Mouse (Mus musculus): ENCODE data around the gene Phf23.
A peak's percentile ranks its signal among the peaks of the same experiment; 100 is the strongest.
"Not testable (repeated sequence)": the region's sequence is repeated elsewhere in the genome, so short reads cannot be mapped to it uniquely, and the experiment has no call there.

The Phf23 gene

DNA sequence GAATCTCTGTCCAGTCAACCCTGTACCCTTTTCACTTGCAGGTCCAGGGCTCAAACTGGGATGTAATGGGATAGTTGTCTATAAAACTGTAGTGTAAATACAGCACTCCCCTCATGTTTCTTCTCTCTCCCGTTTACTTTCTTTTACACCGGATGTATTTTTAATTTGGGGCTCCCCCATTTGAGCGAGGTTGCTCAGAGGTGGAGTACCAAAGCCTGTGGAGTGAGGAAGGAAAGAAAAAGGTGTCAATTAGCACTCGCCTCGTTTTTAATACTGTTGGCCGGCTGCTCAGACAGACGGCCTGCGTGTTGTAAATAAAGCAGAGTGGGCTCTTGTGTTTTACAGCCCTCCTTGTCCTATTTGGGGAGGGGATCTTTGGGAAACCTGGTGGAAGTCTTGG, 4.1 kb downstream of the Phf23 start:
- DNase-seq (ENCODE audit: low read depth, low spot score), result no peak

DNA sequence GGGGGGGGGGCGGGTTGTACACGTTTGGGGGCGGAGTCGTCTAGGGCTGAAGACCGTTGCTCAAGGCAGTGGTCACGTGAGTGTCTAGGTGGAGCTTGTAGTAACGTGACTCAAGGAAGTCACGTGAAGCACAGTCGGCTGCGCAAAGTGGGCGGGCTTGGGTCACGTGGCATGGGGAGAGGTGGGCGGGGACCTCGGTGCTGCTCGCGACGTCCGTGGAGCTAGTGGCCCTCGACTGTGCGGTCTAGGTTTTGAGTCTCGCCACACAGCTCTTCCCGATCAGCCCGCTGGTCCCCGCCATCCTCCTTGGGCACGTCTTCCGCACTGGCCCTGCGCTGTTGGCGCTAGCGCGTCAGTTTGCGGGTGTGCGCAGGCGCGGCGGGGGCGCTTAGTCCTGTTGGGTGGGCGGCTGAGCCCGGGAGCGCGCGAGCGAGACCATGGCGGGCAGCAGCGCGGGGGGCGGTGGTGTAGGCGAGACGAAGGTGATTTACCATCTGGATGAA, 4.9 kb downstream of the Phf23 start, which contains the start of gene Dvl2:
Gene Dvl2 (plus strand): TSS at position 200 of the 503 bp plus-strand sequence.
- DNase-seq (ENCODE audit: low read depth, low spot score), result peak; percentile 81

DNA sequence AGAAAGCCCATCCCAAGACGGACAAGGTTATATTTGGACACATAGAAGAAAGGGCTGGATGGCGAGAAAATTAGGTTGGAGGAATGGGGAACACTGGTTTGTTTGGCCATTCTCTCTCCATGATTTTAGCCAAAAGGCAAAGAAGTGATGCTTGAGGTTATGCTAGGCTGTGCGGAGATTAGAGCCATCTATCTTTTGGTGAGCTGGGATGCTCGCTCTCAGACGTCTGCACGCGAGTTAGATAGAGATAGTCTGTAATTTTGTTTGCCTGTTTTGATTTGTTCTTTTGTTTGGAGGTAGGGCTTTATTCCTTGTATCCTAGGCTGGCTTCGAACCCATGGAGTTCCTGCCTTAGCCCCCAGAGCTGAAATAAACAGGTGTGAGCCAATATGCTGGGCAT, 5.6 kb downstream of the Phf23 start:
- no peak for DNase-seq (ENCODE audit: low read depth, low spot score)

DNA sequence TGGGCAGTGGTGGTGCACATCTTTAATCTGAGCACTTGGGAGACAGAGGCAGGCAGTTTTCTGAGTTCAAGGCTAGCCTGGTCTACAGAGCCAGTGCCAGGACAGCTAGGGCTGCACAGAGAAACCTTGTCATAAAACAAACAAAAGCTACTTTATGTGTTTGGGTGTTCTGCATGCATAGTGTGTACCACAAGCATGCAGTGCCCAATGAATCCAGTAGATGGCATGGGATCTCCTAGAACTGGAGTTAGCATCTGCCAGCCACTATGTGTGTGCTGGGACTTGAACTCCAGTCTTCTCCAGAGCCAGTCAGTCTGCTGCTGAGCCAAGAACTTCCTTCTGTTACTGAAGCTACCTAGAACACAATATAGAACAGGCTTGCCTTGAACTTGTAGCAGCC, 6.3 kb downstream of the Phf23 start:
- no peak for DNase-seq (ENCODE audit: low read depth, low spot score)

DNA sequence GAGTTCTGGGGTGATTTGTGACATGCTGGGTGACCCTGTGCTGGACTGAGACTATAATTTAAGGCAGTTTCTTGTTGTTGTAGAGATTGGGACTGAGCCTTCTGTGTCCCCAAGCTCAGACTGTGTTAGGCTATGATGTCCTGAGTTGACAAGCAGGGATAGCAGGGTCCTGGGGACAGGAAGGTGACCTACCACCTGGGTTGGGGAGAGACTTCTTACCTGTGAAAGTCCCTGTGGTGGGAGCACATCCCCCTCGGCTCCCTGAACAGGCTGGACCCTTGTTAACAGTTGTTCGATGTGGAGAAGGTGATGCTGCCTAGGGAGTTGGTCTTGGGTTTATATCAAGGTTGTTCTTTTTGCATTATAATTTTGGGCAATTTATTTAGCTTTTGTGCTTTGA, 6.9 kb downstream of the Phf23 start:
- DNase-seq (ENCODE audit: low read depth, low spot score), result no peak

DNA sequence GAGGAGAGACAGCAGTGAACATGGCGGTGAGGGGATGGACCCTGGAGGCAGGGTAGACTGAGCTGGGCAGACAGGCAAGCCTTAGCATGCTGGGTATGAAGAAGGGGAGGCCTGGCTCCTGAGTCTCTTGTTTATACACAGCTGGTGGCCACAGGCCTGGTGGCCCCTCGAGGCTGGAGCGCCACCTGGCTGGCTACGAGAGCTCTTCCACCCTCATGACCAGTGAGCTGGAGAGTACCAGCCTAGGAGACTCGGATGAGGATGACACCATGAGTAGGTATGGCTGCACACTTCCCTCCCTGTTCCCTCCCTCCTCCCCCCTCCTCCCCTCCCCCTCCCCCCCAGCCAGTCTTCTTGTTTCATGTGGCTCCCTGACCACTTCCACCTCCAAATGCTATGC, 9.9 kb downstream of the Phf23 start:
- no peak for DNase-seq (ENCODE audit: low read depth, low spot score)

DNA sequence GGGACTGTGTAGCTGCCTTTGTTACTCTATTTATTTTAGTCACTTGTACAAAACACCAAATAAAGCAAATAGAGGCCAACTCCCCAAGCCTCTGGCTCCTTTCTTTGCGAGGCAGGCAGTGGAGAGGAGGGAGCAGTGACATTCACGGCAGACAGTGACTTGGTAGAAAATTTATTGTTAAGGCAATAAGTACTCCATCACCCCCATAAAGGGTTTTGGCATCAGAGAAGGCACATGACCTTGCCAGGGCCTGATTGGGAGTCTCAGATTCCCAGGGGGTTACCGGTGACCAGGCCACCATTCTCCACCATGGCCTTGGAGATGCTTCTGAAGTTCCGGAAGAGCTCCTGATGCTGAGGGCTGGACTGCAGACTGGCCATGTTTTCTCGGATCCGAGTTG, 14.5 kb downstream of the Phf23 start:
- no peak for DNase-seq (ENCODE audit: low read depth, low spot score)

DNA sequence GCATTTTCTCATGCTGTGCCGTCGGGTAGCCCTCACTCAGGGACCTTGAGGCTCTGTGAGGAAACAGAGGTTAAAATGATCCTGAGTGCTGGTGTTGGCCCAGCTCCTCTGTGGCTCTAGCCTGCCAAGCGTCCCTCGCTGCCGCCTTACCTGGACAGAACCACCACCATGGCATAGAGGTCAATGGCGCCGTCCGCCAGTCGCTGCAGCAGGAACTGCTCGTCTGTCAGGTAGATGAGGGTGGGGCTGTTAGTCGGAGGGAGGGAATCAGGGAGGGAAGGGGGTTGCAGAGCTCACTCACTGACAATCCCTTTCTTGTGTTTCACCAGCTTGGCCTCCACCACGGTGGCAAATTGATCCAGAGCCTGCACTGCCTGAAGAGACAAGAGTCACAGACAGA, 15.0 kb downstream of the Phf23 start:
- no peak for DNase-seq (ENCODE audit: low read depth, low spot score)

DNA sequence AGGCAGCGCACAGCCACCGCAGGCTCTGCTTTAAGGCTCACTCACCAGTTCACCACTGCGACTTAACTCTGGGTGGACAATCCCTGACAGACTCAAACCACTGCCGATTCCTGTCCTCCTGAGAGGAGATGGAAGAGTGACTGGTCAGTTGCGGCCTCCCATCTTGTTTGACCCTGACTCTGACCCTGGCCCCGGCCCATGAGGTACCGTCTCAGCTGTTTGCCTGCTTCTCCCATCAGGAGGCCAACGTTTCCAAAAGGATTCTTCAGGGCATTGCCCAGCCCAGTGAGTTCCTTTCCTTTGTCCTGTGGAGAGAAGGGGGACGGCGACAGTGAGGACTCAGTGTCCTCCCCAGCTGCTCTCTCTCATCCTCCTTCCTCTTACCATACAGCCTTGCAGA, 15.4 kb downstream of the Phf23 start:
- no peak for DNase-seq (ENCODE audit: low read depth, low spot score)

DNA sequence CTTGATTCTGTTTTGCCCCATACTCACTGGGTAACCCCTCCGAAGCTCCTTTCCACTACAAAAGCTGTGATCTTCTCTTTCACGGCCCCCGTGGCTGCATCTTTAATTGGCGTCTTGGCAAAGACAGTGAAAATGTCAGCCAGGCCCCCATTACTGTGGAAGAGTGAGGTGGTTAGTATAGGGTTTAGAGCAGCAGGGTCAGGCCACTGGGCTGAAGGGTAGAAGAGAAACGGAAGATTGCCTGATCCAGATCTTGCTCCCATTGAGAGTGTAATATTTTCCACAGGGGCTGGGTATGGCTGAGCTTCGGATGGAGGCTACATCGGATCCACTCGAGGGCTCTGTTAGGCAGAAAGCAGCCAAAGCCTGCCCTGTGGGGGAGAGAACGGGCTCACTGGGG, 17.4 kb downstream of the Phf23 start:
- no peak for DNase-seq (ENCODE audit: low read depth, low spot score)

DNA sequence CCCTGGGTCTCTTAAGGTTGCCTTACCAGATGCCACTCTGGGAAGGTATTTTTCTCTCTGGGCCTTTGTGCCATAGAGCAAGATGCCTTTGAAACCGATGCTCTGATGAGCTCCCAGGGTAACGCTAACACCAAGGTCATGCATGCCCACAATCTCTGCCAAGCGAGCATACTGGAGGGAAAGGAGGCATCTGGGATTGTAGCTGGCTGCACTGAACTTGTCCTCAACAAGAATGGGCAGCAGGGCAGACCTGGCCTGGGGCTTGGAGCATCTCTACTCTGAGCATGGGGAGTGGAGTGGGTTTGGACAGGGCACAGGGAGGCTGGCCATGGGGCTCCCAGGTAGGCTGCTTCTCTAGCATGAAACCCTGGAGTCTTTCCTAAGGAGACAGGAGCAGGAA, 17.8 kb downstream of the Phf23 start:
- no peak for DNase-seq (ENCODE audit: low read depth, low spot score)

DNA sequence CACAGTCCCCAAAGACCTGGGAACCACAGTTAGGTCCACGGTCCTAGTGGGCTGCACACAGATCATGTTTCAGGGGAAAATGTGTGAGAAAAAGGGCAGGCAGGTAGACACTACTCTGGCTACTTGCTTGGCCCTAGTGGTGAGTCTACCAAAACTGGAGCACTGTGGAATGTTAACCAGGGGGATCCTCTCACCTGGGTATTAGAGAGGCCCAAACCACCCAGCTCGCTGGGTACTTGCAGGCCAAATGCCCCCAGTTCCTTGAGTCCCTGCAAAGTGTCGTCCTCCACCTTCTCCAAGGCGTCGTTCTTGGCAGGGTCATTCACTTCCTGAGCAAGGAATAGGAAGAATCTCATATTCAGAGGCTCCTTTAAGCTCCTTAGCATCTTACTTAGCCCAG, 18.5 kb downstream of the Phf23 start:
- DNase-seq (ENCODE audit: low read depth, low spot score), result no peak

DNA sequence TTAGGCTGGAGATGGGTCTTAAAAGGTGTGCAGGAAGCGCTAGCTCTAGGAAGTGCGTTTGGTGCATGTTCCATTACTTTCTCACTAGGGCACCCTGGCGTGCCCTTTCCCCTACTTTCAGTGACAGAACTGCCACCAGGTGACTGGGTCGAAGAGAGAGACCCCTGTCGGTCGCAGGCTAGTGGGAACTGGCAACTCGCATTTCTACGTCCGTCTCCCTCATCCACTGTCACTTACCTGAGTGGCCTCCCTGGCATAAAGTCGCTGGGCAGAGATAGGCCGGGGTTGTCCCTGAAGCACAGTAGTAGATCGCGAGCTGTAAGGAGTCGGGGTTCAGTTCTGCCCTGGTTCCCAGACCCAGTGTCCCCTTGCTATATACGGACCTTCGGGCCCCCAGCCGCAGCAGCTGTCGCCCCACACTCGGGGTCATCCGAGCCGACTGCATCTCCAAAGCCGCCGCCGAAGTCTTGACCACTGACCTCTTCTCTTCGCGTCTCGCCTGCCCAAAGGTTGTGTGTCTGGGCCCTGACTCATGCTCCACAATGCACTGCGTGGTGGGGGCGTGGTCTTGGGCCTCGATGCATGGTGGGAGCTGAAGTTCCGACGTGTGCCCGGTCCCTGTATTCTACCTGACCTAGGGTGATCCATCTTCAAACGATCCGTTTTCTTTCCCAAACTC, 19.4 kb downstream of the Phf23 start, which contains the start of gene Acadvl:
Gene Acadvl (minus strand): TSS at position 532 of the 679 bp plus-strand sequence.
- DNase-seq (ENCODE audit: low read depth, low spot score), result peak; percentile 80

DNA sequence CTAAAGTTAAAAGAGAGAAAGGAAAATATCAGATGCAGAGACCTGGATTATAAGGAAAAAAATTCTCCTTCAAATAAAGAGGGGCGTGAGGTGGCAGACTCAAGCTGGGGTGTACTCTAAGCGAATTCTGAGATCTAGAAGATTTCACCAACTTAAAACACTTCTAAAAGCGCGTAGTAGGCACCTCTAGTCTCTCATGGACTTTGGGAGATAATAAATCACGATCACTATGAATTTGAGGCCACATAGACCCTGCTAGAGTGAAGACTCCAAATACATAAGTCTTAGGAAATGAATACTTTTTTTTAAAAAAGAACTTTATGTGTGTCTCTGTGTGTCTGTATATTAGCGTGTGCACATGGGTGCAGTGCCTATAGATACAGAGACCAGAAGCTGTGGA, 20.1 kb downstream of the Phf23 start:
- DNase-seq (ENCODE audit: low read depth, low spot score), result no peak

DNA sequence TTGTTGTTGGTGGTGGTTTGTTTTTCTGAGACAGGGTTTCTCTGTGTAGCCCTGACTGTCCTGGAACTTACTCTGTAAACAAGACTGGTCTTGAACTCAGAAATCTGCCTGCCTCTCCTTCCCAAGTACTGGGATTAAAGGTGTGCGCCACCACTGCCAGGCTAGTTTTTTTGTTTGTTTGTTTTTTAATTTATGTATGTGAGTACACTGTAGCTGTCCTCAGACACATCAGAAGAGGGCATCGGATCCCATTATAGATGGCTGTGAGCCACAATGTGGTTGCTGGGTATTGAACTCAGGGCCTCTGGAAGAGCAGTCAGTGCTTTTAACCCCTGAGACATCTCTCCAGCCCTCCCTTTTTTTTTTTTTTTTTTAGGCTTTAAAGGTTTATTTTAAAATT, 20.6 kb downstream of the Phf23 start:
- not testable (repeated sequence) for DNase-seq (ENCODE audit: low read depth, low spot score)

DNA sequence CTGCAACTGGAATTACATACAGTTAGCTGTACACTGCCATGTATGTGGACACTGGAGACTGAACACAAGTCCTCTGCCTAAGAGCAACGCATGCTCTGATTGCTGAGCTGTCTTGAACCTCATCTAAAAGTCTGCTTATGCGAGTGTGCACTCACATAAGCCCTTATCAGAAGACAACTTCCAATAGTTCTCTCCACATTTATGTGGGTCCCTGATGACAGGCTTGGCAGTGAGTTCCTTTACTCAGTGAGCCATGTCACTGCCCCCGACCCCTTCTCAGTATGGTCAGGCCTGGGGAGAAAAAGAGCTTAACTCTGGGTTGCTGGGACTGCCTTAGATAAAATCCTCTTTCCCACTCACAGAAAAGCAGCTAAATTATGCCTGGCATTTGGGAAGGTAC, 21.1 kb downstream of the Phf23 start, which contains the start of gene Dlg4:
Gene Dlg4 (plus strand): TSS at position 274 of the 400 bp plus-strand sequence.
- no peak for DNase-seq (ENCODE audit: low read depth, low spot score)

DNA sequence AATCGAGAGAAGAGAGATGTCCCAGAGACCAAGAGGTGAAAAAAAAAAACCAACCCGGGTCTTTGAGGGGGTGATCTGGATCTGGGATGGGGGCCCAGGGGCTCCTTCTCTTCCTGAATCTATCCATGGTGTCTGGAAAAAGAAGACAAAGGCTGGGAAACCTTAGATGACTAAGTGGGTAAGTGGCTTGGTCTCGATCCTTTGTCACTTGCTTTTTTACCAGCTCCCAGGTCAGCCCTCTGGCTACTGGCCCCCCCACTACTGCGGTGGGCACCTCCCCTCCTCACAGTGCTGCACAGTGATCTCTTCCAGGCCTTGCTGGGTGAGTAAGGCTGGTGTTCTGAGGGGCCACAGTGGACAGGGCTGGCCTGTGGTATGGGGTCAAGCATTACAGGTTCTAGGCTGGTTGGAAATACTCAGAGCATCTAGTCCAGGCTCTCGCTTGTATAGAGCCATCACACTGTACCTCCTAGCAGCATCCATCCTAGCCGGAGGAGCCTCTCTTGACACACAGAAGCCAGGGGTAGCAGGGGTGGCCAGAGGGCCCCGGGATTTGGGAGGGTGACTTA, 21.7 kb downstream of the Phf23 start:
- DNase-seq (ENCODE audit: low read depth, low spot score), result no peak

DNA sequence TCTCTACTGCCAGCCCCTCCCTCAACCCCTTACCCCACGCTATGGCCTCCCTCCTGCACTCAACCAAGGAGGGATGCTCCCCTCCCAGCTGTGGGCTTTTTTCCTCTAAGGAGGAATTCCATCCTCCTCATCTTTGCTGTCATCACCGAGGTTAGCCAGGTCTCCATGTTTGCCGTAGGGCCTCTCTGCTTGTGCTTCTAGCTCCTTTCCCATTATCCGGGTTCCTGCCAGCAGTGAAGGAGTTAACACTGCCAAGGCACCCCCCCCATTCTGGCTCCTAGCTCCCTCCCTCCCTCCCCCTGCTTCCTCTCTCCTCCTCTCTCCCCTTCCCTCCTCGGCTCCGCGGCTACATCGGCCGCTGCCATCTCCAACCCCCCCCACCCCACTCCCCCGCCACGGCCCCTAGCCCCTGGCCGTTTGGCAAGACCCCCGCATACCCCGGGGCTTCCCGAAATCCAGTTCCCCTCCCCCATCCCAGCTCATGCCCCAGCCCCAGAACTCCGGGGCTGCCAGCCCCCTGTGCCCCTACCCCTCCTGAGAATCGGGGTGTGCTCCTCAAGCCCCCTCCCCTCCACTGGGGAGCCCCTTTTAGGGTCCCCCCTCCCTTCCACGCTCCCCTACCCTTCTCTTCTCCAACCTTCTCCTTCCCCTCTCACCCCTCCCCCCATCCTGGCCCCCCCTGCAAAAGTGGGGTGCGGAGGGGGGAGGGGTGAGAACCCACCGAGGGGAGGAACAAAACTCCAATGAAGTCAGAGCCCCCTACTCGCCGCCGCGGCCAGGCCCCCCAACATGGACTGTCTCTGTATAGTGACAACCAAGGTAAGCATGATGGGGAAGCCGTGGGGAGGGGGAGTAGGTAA, 22.8 kb downstream of the Phf23 start:
- DNase-seq (ENCODE audit: low read depth, low spot score), result no peak

DNA sequence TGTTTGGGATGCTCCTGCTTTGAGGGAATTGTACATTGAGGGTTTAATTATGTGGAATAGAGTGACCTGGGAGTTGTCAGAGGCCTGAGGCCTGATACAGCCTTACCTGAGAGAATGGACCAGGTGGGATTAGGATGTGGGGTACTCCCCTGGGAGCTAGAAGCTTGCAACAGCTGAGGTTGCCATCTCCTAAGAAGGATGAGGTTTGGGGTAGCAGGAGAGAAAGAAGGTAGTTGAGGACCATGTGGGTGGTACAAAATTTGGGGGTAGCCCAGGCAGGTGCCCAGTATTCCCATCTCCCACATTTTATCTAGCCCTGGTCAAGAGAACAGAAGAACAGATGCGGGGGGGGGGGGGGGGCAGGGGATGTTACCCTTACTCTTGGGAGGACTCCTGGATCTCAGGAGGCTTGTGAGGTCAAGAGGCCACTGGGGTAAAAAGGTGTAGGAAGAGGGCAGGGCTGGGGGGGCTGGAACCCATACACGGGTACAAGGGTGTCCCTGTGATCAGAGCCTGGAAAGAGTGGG, 24.0 kb downstream of the Phf23 start:
- no peak for DNase-seq (ENCODE audit: low read depth, low spot score)

DNA sequence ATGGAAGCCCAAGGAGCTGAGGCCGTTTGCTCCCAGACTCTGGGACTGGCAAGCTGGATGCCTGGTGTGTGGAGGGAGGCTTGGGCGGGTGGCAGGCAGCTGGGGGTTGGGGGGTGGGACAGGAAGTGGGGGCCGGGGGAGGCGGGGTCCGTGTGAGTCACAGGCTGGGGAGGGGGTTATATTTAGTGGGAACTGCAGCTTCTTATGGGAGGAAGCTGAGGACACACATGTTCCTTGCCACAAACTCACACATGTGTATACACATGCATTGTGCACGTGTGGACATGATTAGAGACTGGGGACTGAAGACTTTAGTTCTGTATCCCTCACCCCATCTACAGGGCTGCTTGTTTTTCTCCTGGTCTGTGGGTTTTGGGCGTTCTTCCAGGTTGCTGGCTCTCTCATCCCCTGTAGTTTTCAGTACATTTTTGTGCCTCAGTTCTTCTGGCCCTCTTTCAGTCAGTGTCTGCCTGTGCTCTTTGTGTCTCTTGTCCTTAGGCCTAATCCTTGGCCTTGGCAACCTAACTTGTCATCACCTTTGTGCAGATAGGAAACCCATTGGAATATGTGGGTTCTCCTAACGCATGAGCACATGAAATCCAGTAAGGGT, 24.6 kb downstream of the Phf23 start:
- DNase-seq (ENCODE audit: low read depth, low spot score), result no peak

DNA sequence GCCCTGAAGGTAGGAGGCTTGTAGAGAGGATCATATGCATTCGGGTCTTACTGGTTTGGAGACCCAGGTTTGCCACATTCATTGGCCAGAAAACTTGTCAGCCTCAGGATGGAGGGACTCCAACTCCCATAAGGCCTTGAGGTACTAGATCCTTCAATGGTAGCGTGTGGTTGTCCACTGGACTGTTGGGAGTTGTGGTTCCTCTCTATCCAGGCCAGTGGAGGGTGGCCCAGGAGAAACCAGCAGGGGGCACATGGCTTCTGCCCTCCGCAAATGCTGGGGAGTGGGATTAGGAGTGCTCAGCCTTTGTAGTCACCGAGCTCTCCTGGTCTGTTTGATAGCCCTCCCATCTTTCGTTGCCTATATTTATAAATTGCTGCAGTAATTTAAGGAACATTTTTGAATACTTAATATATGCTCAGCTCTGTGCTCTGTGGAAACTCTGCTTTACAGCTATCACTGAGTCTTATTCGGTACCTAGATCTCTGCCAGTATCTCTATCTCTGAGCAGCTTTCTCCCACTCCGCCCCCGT, 25.2 kb downstream of the Phf23 start:
- DNase-seq (ENCODE audit: low read depth, low spot score), result no peak

All from c-Kit-negative CD71-positive TER-119-positive erythroid progenitor cells, embryonic 14.5 days (primary cell).